8 mouse cellular contexts compared by ENCODE assay signal in genomic region chr10:45000873-45001859, GRCm38 (mm10).
DNase-seq lines count a peak whose midpoint lies in the region; ATAC-seq lines count a peak whose summit lies in the region.

No protein-coding gene starts in this region.

- peak overlapping the region; percentile 49; the same call in 1 of the 2 replicates for H3K9ac ChIP-seq in midbrain, embryonic 15.5 days
- no peak overlapping the region; the same call in 1 of the 2 replicates for H3K9ac ChIP-seq in stomach, embryonic 14.5 days (replicated peaks; ENCODE audit: low read depth, low read length)

- peak; percentile 69 for DNase-seq in 3T3-L1 (ENCODE audit: low read depth, low spot score)
- peak; percentile 68 for DNase-seq in Muller cell, postnatal 12 days (ENCODE audit: inconsistent ontology term)
- DNase-seq in cerebellum, postnatal 36 days: peak; percentile 15 to 51
- DNase-seq in heart, adult 9 months (ENCODE audit: low spot score in 2 of 2): peak; percentile 42 to 59
- peak; percentile 58 to 76 for DNase-seq in kidney, adult 8-10 months
- peak; percentile 66 for DNase-seq in liver

- peak overlapping the region; percentile 64 for H3K27ac ChIP-seq in midbrain, embryonic 15.5 days
- no peak overlapping the region; the same call in 1 of the 2 replicates for H3K27ac ChIP-seq in stomach, embryonic 14.5 days (ENCODE audit: low read length)

- no peaks in the 10 kb centered on the region for H3K9me3 ChIP-seq in midbrain, embryonic 15.5 days
- no peaks in the 10 kb centered on the region for H3K9me3 ChIP-seq in stomach, embryonic 14.5 days (ENCODE audit: control insufficient read depth, low read depth, low read length)

- no peaks in the 10 kb centered on the region for H3K27me3 ChIP-seq in midbrain, embryonic 15.5 days (replicated peaks)
- H3K27me3 ChIP-seq in stomach, embryonic 14.5 days (ENCODE audit: control insufficient read depth, insufficient read depth, low read length): no peaks in the 10 kb centered on the region

- 50% methylated on average over 12 of the region's 12 CpGs for WGBS in midbrain, embryonic 15.5 days
- WGBS in stomach, embryonic 14.5 days: 39% methylated on average over 12 of the region's 12 CpGs

- ATAC-seq in midbrain, embryonic 15.5 days (replicated peaks): peak; percentile 44
- peak; percentile 43; the same call in 1 of the 2 replicates for ATAC-seq in stomach, embryonic 14.5 days (ENCODE audit: insufficient number of reproducible peaks, insufficient read depth, low FRiP score, low read depth)

- peak overlapping the region; percentile 78 for H3K4me2 ChIP-seq in midbrain, embryonic 15.5 days
- peak overlapping the region; percentile 61 for H3K4me2 ChIP-seq in stomach, embryonic 14.5 days (replicated peaks; ENCODE audit: low read depth, low read length)

- H3K4me1 ChIP-seq in midbrain, embryonic 15.5 days: peaks cover 20% of the 10 kb centered on the region
- peaks cover 16% of the 10 kb centered on the region for H3K4me1 ChIP-seq in stomach, embryonic 14.5 days (ENCODE audit: control insufficient read depth, insufficient read depth, low read length)

- H3K4me3 ChIP-seq in midbrain, embryonic 15.5 days: peak overlapping the region; percentile 40
- H3K4me3 ChIP-seq in stomach, embryonic 14.5 days (ENCODE audit: low read depth, low read length): peak overlapping the region; percentile 31

- H3K36me3 ChIP-seq in midbrain, embryonic 15.5 days (replicated peaks): no peaks in the 10 kb centered on the region
- no peaks in the 10 kb centered on the region for H3K36me3 ChIP-seq in stomach, embryonic 14.5 days (ENCODE audit: control insufficient read depth, insufficient read depth, low read length)
